Mouse (Mus musculus): ENCODE data around the gene Dis3l2. TPM values are rescaled to one million over a fixed set of nuclear protein-coding genes. Genes with fewer than 3 reads are reported as not detected.

Gene Dis3l2
- polyA plus RNA-seq (2015; fragmentation: Nextera tagmentation; extraction: Ambion mirVana), result 19.0 and 19.1 TPM in 2 replicates

GRCm38 (mm10) chr1:86703300-86703964 lies at the start of gene Dis3l2:
Gene Dis3l2, plus strand, starts transcription at chr1:86703808.
- H3K4me3 ChIP-seq (ENCODE audit: low read length), result peak within 1 kb of the TSS; percentile 87
- peak within 1 kb of the TSS; percentile 94 for H3K9ac ChIP-seq (ENCODE audit: low read depth, low read length)
- peak; percentile 96 for ATAC-seq
- peaks cover 9% of the 10 kb centered on the region for H3K4me1 ChIP-seq (ENCODE audit: control insufficient read depth, insufficient read depth, low read length)
- no peaks in the 10 kb centered on the region; the same call in 1 of the 2 replicates for H3K36me3 ChIP-seq (ENCODE audit: control insufficient read depth, insufficient read depth, low read length)
- WGBS, result 2% methylated on average over 52 of the region's 54 CpGs
- H3K4me2 ChIP-seq (ENCODE audit: low read depth, low read length), result peak within 1 kb of the TSS; percentile 92
- no peaks in the 10 kb centered on the region for H3K27me3 ChIP-seq (replicated peaks; ENCODE audit: control insufficient read depth, insufficient read depth, low read length)
- peak within 1 kb of the TSS; percentile 89 for H3K27ac ChIP-seq (ENCODE audit: low read length)
- no peaks in the 10 kb centered on the region for H3K9me3 ChIP-seq (ENCODE audit: control insufficient read depth, low read length)

- Histone ChIP-seq H3K4me3 (ENCODE audit: low read length) (no peak overlapping the region), H3K9me3 (ENCODE audit: control insufficient read depth, low read length) (no peaks in the 10 kb centered on the region), H3K4me1 (ENCODE audit: control insufficient read depth, insufficient read depth, low read length) (no peaks in the 10 kb centered on the region), H3K9ac (ENCODE audit: low read depth, low read length) (no peak overlapping the region), H3K27me3 (replicated peaks; ENCODE audit: control insufficient read depth, insufficient read depth, low read length) (no peaks in the 10 kb centered on the region), H3K36me3 (ENCODE audit: control insufficient read depth, insufficient read depth, low read length) (no peaks in the 10 kb centered on the region), H3K4me2 (ENCODE audit: low read depth, low read length) (no peak overlapping the region), H3K27ac (ENCODE audit: low read length) (no peak overlapping the region)
- no peak for ATAC-seq
- 80% methylated on average over 5 of the region's 5 CpGs for WGBS
Observed at GRCm38 (mm10) chr1:86657071-86657470, 46.5 kb upstream of the Dis3l2 start.

GRCm38 (mm10) chr1:86665091-86665490 lies 38.5 kb upstream of the Dis3l2 start:
- H3K4me3 ChIP-seq (ENCODE audit: low read length), result no peak overlapping the region
- H3K27ac ChIP-seq (ENCODE audit: low read length), result no peak overlapping the region
- peaks cover 14% of the 10 kb centered on the region; the same call in 1 of the 2 replicates for H3K27me3 ChIP-seq (replicated peaks; ENCODE audit: control insufficient read depth, insufficient read depth, low read length)
- peaks cover 5% of the 10 kb centered on the region for H3K4me1 ChIP-seq (ENCODE audit: control insufficient read depth, insufficient read depth, low read length)
- no peaks in the 10 kb centered on the region for H3K9me3 ChIP-seq (ENCODE audit: control insufficient read depth, low read length)
- H3K4me2 ChIP-seq (ENCODE audit: low read depth, low read length), result no peak overlapping the region
- no peak overlapping the region for H3K9ac ChIP-seq (ENCODE audit: low read depth, low read length)
- 53% methylated on average over 2 of the region's 2 CpGs for WGBS
- ATAC-seq, result no peak
- H3K36me3 ChIP-seq (ENCODE audit: control insufficient read depth, insufficient read depth, low read length), result no peaks in the 10 kb centered on the region

DNA sequence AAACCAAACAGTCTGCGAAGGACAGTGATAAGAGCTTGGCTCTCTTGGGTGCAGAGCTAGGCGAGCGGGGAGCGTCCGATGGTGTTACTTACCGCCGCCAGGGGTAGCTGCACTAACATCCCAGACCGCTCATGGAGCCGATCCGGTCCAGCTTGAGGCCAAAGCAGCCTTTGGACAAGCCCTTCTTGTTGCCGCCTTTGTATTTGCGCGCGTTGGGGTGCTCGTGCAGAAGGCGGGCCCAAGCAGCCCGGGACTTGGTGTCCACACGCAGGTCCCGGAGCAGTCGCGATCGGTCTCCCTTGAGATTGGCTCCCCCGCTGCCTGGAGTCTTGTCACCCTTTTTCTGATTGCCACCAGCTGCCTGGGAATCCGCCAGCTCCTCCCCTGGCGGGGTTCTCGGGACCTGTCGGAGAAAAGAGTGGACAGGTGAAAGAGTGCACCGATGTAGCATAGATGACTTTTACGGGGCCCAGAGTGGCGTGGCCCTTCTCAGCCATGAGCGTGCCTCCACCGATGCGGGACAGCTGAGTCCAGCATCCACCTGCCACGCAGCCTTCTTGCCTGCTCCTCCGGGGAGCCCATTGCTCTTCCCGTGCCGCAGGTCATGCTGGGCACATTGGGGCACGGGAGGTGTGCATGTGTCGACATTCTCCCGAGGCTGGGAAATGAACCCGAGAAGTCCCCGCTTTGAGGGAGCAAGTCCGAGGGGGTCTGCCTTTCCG lies 33.9 kb upstream of the Dis3l2 start:
- Histone ChIP-seq H3K27me3 (replicated peaks; ENCODE audit: control insufficient read depth, insufficient read depth, low read length) (peaks cover 24% of the 10 kb centered on the region), H3K4me2 (ENCODE audit: low read depth, low read length) (peak overlapping the region; percentile 99)
- WGBS, result under 1% methylated on average over 44 of the region's 44 CpGs

GRCm38 (mm10) chr1:86670279-86671038 lies 33.1 kb upstream of the Dis3l2 start, which contains the start of gene Nppc:
Gene Nppc, minus strand, starts transcription at chr1:86670571.
- Histone ChIP-seq H3K9me3 (ENCODE audit: control insufficient read depth, low read length) (no peaks in the 10 kb centered on the region), H3K4me3 (ENCODE audit: low read length) (peak within 1 kb of the TSS; percentile 57), H3K4me2 (ENCODE audit: low read depth, low read length) (peak within 1 kb of the TSS; percentile 99), H3K27ac (ENCODE audit: low read length) (no peak within 1 kb of the TSS), H3K36me3 (ENCODE audit: control insufficient read depth, insufficient read depth, low read length) (no peaks in the 10 kb centered on the region), H3K9ac (ENCODE audit: low read depth, low read length) (peak within 1 kb of the TSS; percentile 54), H3K4me1 (ENCODE audit: control insufficient read depth, insufficient read depth, low read length) (peaks cover 7% of the 10 kb centered on the region), H3K27me3 (replicated peaks; ENCODE audit: control insufficient read depth, insufficient read depth, low read length) (peaks cover 24% of the 10 kb centered on the region)
- 4% methylated on average over 51 of the region's 59 CpGs for WGBS
- ATAC-seq, result peak; percentile 94

More for the DNA sequence above, 33.9 kb upstream of the Dis3l2 start:
- Histone ChIP-seq H3K9me3 (ENCODE audit: control insufficient read depth, low read length) (no peaks in the 10 kb centered on the region), H3K36me3 (ENCODE audit: control insufficient read depth, insufficient read depth, low read length) (no peaks in the 10 kb centered on the region), H3K4me3 (ENCODE audit: low read length) (peak overlapping the region; percentile 57), H3K27ac (ENCODE audit: low read length) (no peak overlapping the region), H3K9ac (ENCODE audit: low read depth, low read length) (peak overlapping the region; percentile 54), H3K4me1 (ENCODE audit: control insufficient read depth, insufficient read depth, low read length) (peaks cover 7% of the 10 kb centered on the region)
- ATAC-seq, result peak; percentile 77

DNA sequence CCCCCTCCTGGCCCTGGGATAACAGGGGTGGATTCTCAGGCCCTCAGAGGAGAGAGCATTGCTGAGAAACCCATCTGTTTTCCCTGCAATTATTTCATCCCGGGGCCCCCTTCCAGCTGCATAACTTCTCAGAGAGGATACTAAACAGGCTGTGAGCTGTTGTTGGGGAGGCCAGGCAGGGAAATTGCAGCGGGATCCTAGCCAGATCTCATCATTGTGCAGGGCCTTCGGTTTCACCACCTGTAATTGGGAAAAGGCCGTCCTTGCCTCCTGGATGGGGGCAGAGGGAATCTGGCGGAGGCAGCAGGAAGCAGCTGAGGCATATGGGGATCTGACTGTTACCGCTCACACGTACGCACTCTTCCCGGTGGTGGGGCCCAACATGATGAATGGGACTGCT lies 29.2 kb upstream of the Dis3l2 start:
- Histone ChIP-seq H3K36me3 (ENCODE audit: control insufficient read depth, insufficient read depth, low read length) (no peaks in the 10 kb centered on the region), H3K9me3 (ENCODE audit: control insufficient read depth, low read length) (no peaks in the 10 kb centered on the region), H3K9ac (ENCODE audit: low read depth, low read length) (no peak overlapping the region), H3K4me3 (ENCODE audit: low read length) (no peak overlapping the region), H3K4me1 (ENCODE audit: control insufficient read depth, insufficient read depth, low read length) (peaks cover 7% of the 10 kb centered on the region), H3K27ac (ENCODE audit: low read length) (no peak overlapping the region), H3K27me3 (replicated peaks; ENCODE audit: control insufficient read depth, insufficient read depth, low read length) (peaks cover 14% of the 10 kb centered on the region), H3K4me2 (ENCODE audit: low read depth, low read length) (no peak overlapping the region)
- ATAC-seq, result no peak
- WGBS, result 49% methylated on average over 9 of the region's 9 CpGs

GRCm38 (mm10) chr1:86675126-86675525 lies 28.5 kb upstream of the Dis3l2 start:
- Histone ChIP-seq H3K9ac (ENCODE audit: low read depth, low read length) (no peak overlapping the region), H3K27me3 (replicated peaks; ENCODE audit: control insufficient read depth, insufficient read depth, low read length) (peaks cover 10% of the 10 kb centered on the region), H3K4me3 (ENCODE audit: low read length) (no peak overlapping the region), H3K4me1 (ENCODE audit: control insufficient read depth, insufficient read depth, low read length) (peaks cover 1% of the 10 kb centered on the region), H3K9me3 (ENCODE audit: control insufficient read depth, low read length) (no peaks in the 10 kb centered on the region), H3K27ac (ENCODE audit: low read length) (no peak overlapping the region), H3K4me2 (ENCODE audit: low read depth, low read length) (no peak overlapping the region), H3K36me3 (ENCODE audit: control insufficient read depth, insufficient read depth, low read length) (no peaks in the 10 kb centered on the region)
- no peak for ATAC-seq
- WGBS, result 85% methylated on average over 12 of the region's 12 CpGs

DNA sequence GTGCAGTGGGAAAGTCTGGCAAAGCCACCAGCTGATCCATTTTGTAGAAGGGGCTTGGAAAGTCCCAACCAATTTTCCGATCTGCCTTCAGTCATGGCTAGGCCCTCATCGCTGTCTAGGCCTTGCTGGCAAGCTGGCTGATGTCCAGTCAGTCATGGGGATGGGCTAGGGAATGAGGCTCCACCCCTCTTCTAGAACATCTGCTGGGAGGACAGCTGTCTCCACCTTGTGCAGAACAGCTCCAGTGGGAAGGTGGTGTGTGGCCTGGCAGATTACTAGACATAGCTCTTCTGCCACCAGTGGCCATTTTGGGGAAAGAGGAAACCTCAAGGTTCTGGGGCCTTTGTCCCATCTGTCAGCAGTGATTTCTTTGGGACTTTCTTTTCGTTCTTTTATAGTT lies 26.0 kb upstream of the Dis3l2 start:
- Histone ChIP-seq H3K4me1 (ENCODE audit: control insufficient read depth, insufficient read depth, low read length) (no peaks in the 10 kb centered on the region), H3K27ac (ENCODE audit: low read length) (no peak overlapping the region), H3K9me3 (ENCODE audit: control insufficient read depth, low read length) (no peaks in the 10 kb centered on the region), H3K36me3 (ENCODE audit: control insufficient read depth, insufficient read depth, low read length) (no peaks in the 10 kb centered on the region), H3K9ac (ENCODE audit: low read depth, low read length) (no peak overlapping the region), H3K4me3 (ENCODE audit: low read length) (no peak overlapping the region), H3K4me2 (ENCODE audit: low read depth, low read length) (no peak overlapping the region), H3K27me3 (replicated peaks; ENCODE audit: control insufficient read depth, insufficient read depth, low read length) (no peaks in the 10 kb centered on the region)
- no peak for ATAC-seq
- WGBS, result 64% methylated on average over 3 of the region's 3 CpGs

DNA sequence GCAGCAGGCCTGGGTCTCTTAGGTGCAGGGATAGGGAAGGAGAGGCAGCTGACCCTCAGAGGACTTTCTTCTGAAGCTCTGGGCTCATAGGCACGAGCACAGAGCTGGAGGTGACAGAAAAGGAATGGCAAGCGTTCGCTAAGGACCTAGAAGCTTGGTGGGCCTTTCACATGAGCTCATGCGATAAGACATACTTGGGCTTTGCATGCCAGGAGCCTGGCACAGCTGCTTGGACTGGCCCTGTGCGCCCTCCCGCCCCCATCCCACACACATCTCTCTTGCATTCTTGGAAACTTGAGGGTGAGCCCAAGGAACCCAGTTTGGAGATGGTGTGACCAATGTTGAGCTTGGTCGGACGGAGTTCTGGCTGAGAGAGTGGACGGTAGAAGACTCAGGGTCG lies 24.9 kb upstream of the Dis3l2 start:
- no peak overlapping the region for H3K4me3 ChIP-seq (ENCODE audit: low read length)
- 85% methylated on average over 10 of the region's 10 CpGs for WGBS
- no peaks in the 10 kb centered on the region for H3K4me1 ChIP-seq (ENCODE audit: control insufficient read depth, insufficient read depth, low read length)
- no peaks in the 10 kb centered on the region for H3K36me3 ChIP-seq (ENCODE audit: control insufficient read depth, insufficient read depth, low read length)
- H3K27me3 ChIP-seq (replicated peaks; ENCODE audit: control insufficient read depth, insufficient read depth, low read length), result no peaks in the 10 kb centered on the region
- ATAC-seq, result no peak
- H3K9me3 ChIP-seq (ENCODE audit: control insufficient read depth, low read length), result no peaks in the 10 kb centered on the region
- no peak overlapping the region for H3K9ac ChIP-seq (ENCODE audit: low read depth, low read length)
- no peak overlapping the region for H3K27ac ChIP-seq (ENCODE audit: low read length)
- H3K4me2 ChIP-seq (ENCODE audit: low read depth, low read length), result no peak overlapping the region

Measured in intestine, embryonic 16.5 days (tissue).